Mouse (Mus musculus) heart, embryonic 14.5 days (tissue): ENCODE results near the gene Atp8b2. TPM values are rescaled to one million over a fixed set of nuclear protein-coding genes. Genes with fewer than 3 reads are reported as not detected.

ENCODE experiments used
- ATAC-seq: fragments of 200-750 bp; cut with Nextera tagmentation; 2 replicates; pipeline ENCODE4 v1.8.0; 2017; ENCODE audit warnings: low read depth, moderate TSS enrichment; ENCODE audit not compliant: insufficient number of reproducible peaks, insufficient read depth, low FRiP score
- H3K27ac ChIP-seq, 2 experiments: fragments of 200-500 bp in 1 of 2; fragments of 300-500 bp in 1 of 2; sonication (generic) in 1 of 2; replicated peaks in 1 of 2; 2 replicates each; pipeline ENCODE4 v1.5.1; 2012 to 2014; ENCODE audit warnings: low read depth in 2 of 2, low read length in 2 of 2, control low read depth in 1 of 2, mild to moderate bottlenecking in 1 of 2, mixed read lengths in 1 of 2; ENCODE audit not compliant: control insufficient read depth in 1 of 2, insufficient read depth in 1 of 2
- H3K27me3 ChIP-seq: fragments of 300-500 bp; sonication (generic); 2 replicates; pipeline ENCODE4 v1.6.1; 2014; ENCODE audit warnings: mild to moderate bottlenecking, low read length, control low read depth; ENCODE audit not compliant: control insufficient read depth, insufficient read depth
- H3K36me3 ChIP-seq: fragments of 300-500 bp; sonication (generic); 2 replicates; pipeline ENCODE4 v1.6.1; 2014; ENCODE audit warnings: mild to moderate bottlenecking, control low read depth, low read length, mixed read lengths; ENCODE audit not compliant: control insufficient read depth, insufficient read depth
- H3K4me1 ChIP-seq, 2 experiments: fragments of 200-500 bp in 1 of 2; fragments of 300-500 bp in 1 of 2; sonication (generic) in 1 of 2; 2 replicates each; pipeline ENCODE4 v1.6.1; 2012 to 2014; ENCODE audit warnings: low read length in 2 of 2, control low read depth in 1 of 2, mixed read lengths in 1 of 2; ENCODE audit not compliant: control insufficient read depth in 2 of 2, insufficient read depth in 2 of 2
- H3K4me2 ChIP-seq: fragments of 300-500 bp; sonication (generic); 2 replicates; pipeline ENCODE4 v1.6.1; 2014; ENCODE audit warnings: mild to moderate bottlenecking, low read length
- H3K4me3 ChIP-seq, 2 experiments: fragments of 200-500 bp in 1 of 2; fragments of 300-500 bp in 1 of 2; sonication (generic) in 1 of 2; 2 replicates each; pipeline ENCODE4 v1.5.1; 2012 to 2014; ENCODE audit warnings: low read length in 2 of 2, mild to moderate bottlenecking in 2 of 2, control low read depth in 1 of 2, low read depth in 1 of 2, moderate library complexity in 1 of 2; ENCODE audit not compliant: control insufficient read depth in 1 of 2, insufficient read depth in 1 of 2
- H3K9ac ChIP-seq: fragments of 300-500 bp; sonication (generic); 2 replicates; pipeline ENCODE4 v1.6.1; 2014; ENCODE audit warnings: mild to moderate bottlenecking, low read length
- H3K9me3 ChIP-seq: fragments of 300-500 bp; sonication (generic); 2 replicates; pipeline ENCODE4 v1.6.1; 2016; ENCODE audit warnings: low read length, control low read depth; ENCODE audit not compliant: control insufficient read depth
- WGBS: fragments of 180-500 bp; shearing (Covaris S2); extraction: QIAGEN DNeasy Blood & Tissue Kit; methylation state at CpG from one replicate; pipeline ENCODE4 v1.1.7; 2014; 5-methylcytosine and 5-hydroxymethylcytosine counted together
- polyA plus RNA-seq: library from polyadenylated mRNA; unstranded; fragments of >200 nt; fragmentation: Nextera tagmentation; extraction: Ambion mirVana; gene quantifications from 2 replicates; pipeline ENCODE4 v1.2.1, GENCODE M21; 2014

The Atp8b2 gene
- polyA plus RNA-seq, 1 experiment from 2014 or later: 11.4 TPM

GRCm38 (mm10) chr3:89898870-89899510, 64.3 kb downstream of the Atp8b2 start:
- 47% methylated on average over 5 of the region's 5 CpGs for WGBS
- ATAC-seq: no peak
- no peak overlapping the region for H3K27ac ChIP-seq
- no peaks in the 10 kb centered on the region for H3K9me3 ChIP-seq
- H3K27me3 ChIP-seq: peaks cover 5% of the 10 kb centered on the region
- no peaks in the 10 kb centered on the region for H3K36me3 ChIP-seq
- H3K4me2 ChIP-seq: no peak overlapping the region
- H3K4me1 ChIP-seq: peaks cover 15 to 16% of the 10 kb centered on the region in 2 experiments
- H3K4me3 ChIP-seq: no peak overlapping the region
- H3K9ac ChIP-seq: no peak overlapping the region

GRCm38 (mm10) chr3:89898011-89898410, 65.3 kb downstream of the Atp8b2 start:
- H3K9me3 ChIP-seq: no peaks in the 10 kb centered on the region
- H3K4me1 ChIP-seq: peaks cover 15 to 16% of the 10 kb centered on the region in 2 experiments
- H3K4me3 ChIP-seq: no peak overlapping the region
- 58% methylated on average over 10 of the region's 10 CpGs for WGBS
- no peak overlapping the region for H3K27ac ChIP-seq
- no peak for ATAC-seq
- H3K4me2 ChIP-seq: no peak overlapping the region
- no peaks in the 10 kb centered on the region for H3K36me3 ChIP-seq
- H3K9ac ChIP-seq: no peak overlapping the region
- peaks cover under 1% of the 10 kb centered on the region; the same call in 1 of the 2 replicates for H3K27me3 ChIP-seq

GRCm38 (mm10) chr3:89897204-89897796, 66.0 kb downstream of the Atp8b2 start:
- Histone ChIP-seq H3K9me3 (no peaks in the 10 kb centered on the region), H3K4me3 (no peak overlapping the region), H3K27me3 (no peaks in the 10 kb centered on the region), H3K4me2 (no peak overlapping the region), H3K4me1 (peaks cover 14 to 15% of the 10 kb centered on the region in 2 experiments), H3K9ac (no peak overlapping the region), H3K36me3 (no peaks in the 10 kb centered on the region), H3K27ac (no peak overlapping the region)
- no peak for ATAC-seq
- WGBS: 76% methylated on average over 8 of the region's 8 CpGs

- H3K27me3 ChIP-seq: no peaks in the 10 kb centered on the region
- H3K9me3 ChIP-seq: no peaks in the 10 kb centered on the region
- WGBS: 39% methylated on average over 5 of the region's 5 CpGs
- no peak overlapping the region for H3K4me2 ChIP-seq
- H3K4me3 ChIP-seq: no peak overlapping the region
- no peak for ATAC-seq
- peaks cover 7 to 8% of the 10 kb centered on the region in 2 experiments for H3K4me1 ChIP-seq
- H3K36me3 ChIP-seq: no peaks in the 10 kb centered on the region
- H3K9ac ChIP-seq: no peak overlapping the region
- H3K27ac ChIP-seq: no peak overlapping the region
Observed at GRCm38 (mm10) chr3:89896571-89896970, 66.7 kb downstream of the Atp8b2 start.

- Histone ChIP-seq H3K27ac (no peak overlapping the region), H3K9me3 (no peaks in the 10 kb centered on the region), H3K4me3 (no peak overlapping the region), H3K4me2 (no peak overlapping the region), H3K36me3 (no peaks in the 10 kb centered on the region), H3K27me3 (no peaks in the 10 kb centered on the region), H3K9ac (no peak overlapping the region), H3K4me1 (no peaks in the 10 kb centered on the region)
- WGBS: 82% methylated on average over 5 of the region's 5 CpGs
- ATAC-seq: no peak
Observed at GRCm38 (mm10) chr3:89892517-89893106, 70.7 kb downstream of the Atp8b2 start.

GRCm38 (mm10) chr3:89891696-89892095, 71.6 kb downstream of the Atp8b2 start:
- H3K27me3 ChIP-seq: no peaks in the 10 kb centered on the region
- no peaks in the 10 kb centered on the region for H3K9me3 ChIP-seq
- H3K36me3 ChIP-seq: no peaks in the 10 kb centered on the region
- H3K4me1 ChIP-seq: no peaks in the 10 kb centered on the region; a peak in 1 of 4 replicates
- no peak overlapping the region for H3K4me2 ChIP-seq
- no peak overlapping the region for H3K9ac ChIP-seq
- no peak overlapping the region for H3K27ac ChIP-seq
- ATAC-seq: no peak
- no peak overlapping the region for H3K4me3 ChIP-seq

GRCm38 (mm10) chr3:89889841-89890430, 73.4 kb downstream of the Atp8b2 start:
- no peak overlapping the region for H3K9ac ChIP-seq
- no peak overlapping the region for H3K4me3 ChIP-seq
- no peak overlapping the region for H3K4me2 ChIP-seq
- no peaks in the 10 kb centered on the region for H3K36me3 ChIP-seq
- H3K27me3 ChIP-seq: no peaks in the 10 kb centered on the region
- WGBS: 69% methylated on average over 8 of the region's 8 CpGs
- H3K27ac ChIP-seq: no peak overlapping the region
- no peak for ATAC-seq
- H3K4me1 ChIP-seq: no peaks in the 10 kb centered on the region; a peak in 1 of 4 replicates
- H3K9me3 ChIP-seq: no peaks in the 10 kb centered on the region
